Mouse (Mus musculus) embryo, embryonic 10.5 days (tissue): ENCODE results near the gene Icos.

Experiments used
- DNase-seq: peaks from one replicate; pipeline ENCODE4 v3.0.0-alpha.2; 2015; ENCODE audit warnings: low spot score

Icos gene

GRCm38 (mm10) chr1:60962095-60962494, 15.6 kb upstream of the Icos start:
- no peak for DNase-seq

GRCm38 (mm10) chr1:60967521-60967920, 10.2 kb upstream of the Icos start:
- DNase-seq = no peak

- DNase-seq = no peak
These were observed 6.9 kb upstream of the Icos start for GRCm38 (mm10) chr1:60970846-60971245.

- no peak for DNase-seq
These were observed 3.5 kb upstream of the Icos start for GRCm38 (mm10) chr1:60974221-60974620.

DNA sequence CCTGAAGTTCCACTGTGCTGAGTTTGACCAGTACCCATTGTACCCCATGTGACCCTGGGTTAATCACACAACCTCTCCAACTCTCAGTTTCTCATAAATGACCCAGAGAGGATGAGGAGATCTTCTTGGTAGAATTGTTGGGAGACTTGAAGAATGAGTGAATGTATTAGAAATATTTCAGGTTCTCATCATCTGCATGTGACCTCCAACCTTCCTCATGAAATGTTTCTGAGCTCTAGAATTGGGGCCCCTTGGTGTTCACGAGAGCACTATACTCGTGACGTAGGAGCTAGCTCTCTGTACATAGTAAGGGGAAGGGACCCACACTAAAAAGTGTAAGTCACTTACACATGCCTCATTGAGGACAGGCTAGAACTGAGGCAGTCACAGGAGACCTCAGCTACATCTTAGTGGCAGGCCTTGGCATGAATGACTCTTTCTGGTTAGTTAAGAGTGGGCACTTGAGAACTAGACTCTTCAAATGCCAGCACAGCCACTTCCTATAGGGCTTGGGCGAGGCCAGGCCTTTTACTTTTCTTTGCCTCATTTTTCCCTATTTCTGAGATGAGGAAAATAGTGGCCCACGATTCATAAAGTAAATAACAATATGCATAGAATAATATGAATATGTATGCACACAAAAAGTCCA, 2.0 kb upstream of the Icos start:
- no peak for DNase-seq

GRCm38 (mm10) chr1:60979126-60979842, 1.6 kb downstream of the Icos start:
- peak; percentile 28 for DNase-seq

GRCm38 (mm10) chr1:60979843-60980235, 2.1 kb downstream of the Icos start:
- no peak for DNase-seq

DNA sequence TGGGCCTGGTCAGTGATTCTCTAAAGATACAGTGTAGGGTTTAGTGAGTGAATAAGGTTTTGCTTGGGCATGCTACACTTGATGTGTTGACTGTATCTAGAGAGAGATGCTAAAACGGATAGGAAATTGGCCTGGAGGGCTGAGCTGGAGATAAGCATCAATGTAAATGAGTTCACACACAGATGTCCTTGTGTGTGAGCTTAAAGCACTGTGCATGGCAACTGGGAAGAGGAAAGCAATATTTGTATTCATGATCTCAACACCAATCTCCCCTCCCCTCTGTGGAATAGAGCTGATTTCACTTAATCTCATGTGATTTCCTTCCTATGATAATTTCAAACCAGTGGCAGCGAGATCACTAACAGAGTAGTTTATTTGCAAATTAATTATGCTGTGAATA, 7.3 kb downstream of the Icos start:
- no peak for DNase-seq

- DNase-seq = no peak
These were observed 8.4 kb downstream of the Icos start for GRCm38 (mm10) chr1:60986141-60986540.

DNA sequence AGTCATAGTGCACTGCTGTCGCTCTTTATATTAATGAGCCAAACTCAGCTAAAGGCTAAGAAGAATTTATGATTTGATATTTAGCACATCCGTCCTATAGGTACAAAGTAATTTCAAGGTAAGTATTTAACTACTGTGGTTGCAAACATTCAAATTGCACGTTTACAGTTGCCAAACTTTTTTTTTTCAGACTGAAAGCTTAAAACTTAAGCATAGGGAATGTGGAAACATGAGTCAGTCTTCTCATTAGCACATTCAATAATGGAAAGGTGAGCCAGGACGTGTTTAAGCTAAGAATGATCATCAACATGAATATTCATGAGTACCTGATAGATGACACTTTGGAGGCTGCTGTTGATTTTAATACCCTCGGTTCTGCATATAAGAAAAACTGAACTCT, 11.4 kb downstream of the Icos start:
- DNase-seq = no peak

GRCm38 (mm10) chr1:60990305-60990704, 12.6 kb downstream of the Icos start:
- DNase-seq = no peak

GRCm38 (mm10) chr1:60998008-60998557, 20.4 kb downstream of the Icos start:
- no peak for DNase-seq

DNA sequence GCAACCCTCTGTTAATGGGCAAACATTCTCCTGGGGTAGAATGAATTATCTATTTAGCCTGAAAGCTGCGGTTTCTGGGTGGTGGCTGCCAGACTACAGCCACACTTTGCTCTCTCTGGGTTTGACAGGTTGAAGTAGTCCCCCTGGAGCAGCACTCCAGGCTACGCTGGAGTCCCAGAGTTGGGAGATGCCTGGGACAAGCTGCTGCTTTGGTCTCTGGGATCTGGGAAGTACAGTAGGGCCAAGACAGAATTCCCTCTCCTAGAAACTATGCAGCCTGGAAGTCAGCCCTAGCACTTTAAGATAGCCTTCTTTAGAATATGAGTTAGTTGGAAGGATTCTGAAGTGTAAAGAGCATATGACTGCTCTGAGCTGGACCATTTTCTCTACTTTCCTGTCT, 21.0 kb downstream of the Icos start:
- DNase-seq = no peak

DNA sequence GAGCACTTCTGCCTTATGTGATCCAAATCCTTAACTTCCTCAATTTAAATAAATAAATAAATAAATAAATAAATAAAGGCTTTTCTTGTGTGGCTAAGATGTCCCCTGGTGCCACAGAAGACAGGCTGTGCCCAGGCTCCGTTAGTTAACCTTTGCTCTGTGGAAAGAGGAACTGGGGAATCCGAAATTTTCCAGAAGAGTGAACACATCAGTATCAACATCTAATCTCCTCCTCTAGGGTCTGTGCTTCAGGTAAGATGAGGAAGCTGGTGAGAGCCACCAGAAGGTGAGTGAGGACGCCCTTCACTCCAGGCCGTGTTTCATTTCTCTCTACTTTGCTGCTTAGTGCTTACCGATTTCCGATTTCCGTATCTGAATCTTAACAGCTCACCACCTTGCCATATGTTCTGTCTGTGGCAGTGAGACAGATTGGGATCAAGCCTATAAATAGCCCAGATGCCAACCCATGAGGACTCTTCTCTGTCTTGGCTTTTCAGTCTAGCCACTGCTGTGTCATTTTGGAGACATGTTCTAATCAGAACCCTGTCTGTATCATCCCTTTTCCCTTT, 24.1 kb downstream of the Icos start:
- no peak for DNase-seq

GRCm38 (mm10) chr1:61006229-61006628, 28.5 kb downstream of the Icos start:
- DNase-seq = no peak

DNA sequence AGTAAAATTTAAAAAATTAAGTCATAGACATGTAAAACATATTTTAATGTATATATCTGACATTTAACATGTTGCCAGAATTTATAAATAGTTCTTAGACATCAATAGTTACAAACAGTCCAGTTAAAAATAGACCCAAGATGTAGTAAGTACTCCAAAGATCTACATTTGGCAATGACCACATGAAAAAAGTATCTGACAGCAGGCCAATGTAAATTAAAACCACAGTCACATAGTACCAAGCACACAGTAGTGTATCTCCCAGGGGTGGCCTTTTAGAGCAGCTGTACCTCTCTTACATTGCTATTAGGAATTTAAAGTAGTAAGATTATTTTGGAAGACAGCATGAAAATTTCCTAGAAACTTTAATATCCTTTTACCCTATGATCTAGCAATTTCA, 29.8 kb downstream of the Icos start:
- no peak for DNase-seq

GRCm38 (mm10) chr1:61016578-61017118, 38.9 kb downstream of the Icos start:
- no peak for DNase-seq

GRCm38 (mm10) chr1:61026712-61027111, 49.0 kb downstream of the Icos start:
- DNase-seq = no peak

DNA sequence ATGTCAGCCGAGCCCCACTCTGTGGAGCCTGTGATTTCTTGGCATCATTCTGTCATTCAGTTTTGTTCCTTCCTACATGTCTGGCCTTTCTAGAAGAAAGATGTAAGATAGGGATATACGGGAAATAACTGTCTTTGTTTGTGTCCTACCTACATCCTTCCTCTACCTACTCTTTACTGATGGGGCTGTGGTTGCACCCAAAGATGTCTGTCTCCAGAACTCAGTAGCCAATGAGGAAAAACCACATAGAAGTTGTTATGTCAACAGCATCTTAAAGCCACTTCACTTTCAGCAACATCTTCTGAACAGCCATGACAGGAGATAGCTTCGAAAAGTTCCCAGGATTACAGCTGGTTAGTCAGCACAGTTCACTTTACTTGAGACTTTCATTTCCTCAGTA, 49.8 kb downstream of the Icos start:
- no peak for DNase-seq

GRCm38 (mm10) chr1:61029919-61030318, 52.2 kb downstream of the Icos start:
- DNase-seq = no peak

DNA sequence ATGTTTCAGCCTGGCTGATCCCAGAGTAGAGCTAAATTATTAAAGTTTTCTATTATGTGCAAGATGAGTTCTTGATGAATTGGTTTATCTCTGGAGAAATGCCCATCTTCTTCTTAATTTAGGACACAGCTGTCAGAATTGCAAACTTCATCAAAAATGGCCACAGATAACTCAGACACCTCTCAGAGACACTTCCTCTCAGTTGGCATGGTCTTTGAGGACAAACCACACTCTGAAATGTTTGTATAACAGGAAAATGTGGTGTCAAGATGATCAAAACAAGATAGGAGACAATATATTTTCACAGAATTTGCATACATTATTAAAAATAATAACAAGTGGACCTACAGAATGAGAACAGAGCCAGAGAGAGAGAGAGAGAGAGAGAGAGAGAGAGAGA, 52.8 kb downstream of the Icos start:
- DNase-seq = no peak

DNA sequence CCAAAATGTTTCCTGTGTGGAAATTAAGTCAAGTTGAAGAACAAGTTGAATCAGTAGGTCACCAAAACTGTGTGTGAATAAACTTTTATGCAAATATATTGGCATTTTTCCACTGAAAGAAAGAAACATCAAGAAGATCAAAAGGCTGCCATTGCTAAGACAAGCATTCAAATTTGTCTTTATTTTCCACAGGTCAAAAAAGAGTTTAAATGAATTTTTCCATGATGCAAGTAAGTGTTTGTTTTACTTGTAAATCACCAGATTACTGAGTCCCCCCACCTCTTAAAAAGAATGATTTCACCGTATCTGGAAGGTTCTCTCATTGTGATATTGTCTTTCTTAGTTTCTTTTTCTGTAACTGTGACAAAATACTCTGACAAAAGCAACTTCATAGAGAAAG, 57.5 kb downstream of the Icos start:
- no peak for DNase-seq

DNA sequence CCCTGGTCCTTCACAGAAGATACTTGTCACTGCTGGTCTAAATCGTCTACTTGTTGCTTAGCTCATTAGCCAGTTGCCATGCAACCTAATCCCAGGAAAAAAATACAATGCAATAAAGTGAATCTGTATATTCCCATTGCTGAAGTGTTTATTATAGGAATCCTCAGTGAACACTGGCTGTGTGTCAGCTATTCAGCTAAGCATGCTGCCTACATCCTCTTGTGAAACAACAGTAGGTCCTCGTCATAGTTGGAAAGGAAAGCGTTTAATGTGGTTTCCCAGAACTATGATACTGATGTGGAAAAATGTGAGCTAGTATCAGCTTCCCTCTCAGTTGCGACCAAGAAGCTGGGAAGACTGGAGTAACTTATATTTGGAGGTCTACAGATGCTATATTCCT, 60.5 kb downstream of the Icos start:
- DNase-seq = no peak
